Mouse (Mus musculus): ENCODE data around the gene Sema3c.

The Sema3c gene

DNA sequence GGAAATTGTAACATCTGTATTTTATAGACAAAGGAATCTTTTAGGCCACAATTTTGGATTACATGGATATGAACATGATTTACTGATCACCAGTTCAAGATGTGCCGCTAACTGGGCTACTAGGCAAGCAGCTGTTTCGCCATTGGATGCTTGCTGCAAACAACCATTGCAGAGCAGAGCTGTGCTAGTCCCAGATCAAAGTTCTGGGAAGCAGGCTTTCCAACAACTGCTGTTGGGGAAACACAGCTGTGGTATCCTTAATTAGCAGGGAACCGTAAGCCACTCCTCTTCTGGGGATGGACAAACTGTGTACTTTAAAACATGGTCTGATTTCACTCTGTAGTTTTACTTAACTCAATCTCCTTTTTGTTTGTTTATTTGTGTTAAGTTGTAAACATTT is 130.1 kb downstream of the Sema3c start:
- no peak for DNase-seq (ENCODE audit: low read depth, low spot score)
- H3K36me3 ChIP-seq (ENCODE audit: control insufficient read depth, insufficient read depth, low read length, poor library complexity, severe bottlenecking) = no peaks in the 10 kb centered on the region
- no peaks in the 10 kb centered on the region for H3K27me3 ChIP-seq (ENCODE audit: control insufficient read depth, insufficient read depth, low read length, poor library complexity, severe bottlenecking)

DNA sequence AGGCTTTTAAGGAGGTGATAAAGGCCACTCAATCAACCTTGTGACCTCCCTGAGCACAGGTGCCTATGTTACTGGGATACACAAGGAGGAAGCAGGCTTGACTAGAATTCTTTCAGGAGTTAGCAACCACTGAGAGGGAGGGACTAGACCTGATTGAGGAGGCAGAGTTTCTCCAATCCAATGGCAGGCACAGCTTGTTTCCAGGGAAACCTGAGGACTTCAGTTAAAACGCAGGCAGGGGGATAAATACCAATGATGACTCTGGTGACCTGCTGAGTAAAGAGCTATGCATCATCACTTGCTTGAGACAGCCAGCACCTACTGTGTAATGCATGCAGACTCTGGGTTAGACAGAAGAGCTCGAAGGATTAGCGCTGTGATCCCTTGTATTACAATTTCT is 133.0 kb downstream of the Sema3c start:
- no peak for DNase-seq (ENCODE audit: low read depth, low spot score)

DNA sequence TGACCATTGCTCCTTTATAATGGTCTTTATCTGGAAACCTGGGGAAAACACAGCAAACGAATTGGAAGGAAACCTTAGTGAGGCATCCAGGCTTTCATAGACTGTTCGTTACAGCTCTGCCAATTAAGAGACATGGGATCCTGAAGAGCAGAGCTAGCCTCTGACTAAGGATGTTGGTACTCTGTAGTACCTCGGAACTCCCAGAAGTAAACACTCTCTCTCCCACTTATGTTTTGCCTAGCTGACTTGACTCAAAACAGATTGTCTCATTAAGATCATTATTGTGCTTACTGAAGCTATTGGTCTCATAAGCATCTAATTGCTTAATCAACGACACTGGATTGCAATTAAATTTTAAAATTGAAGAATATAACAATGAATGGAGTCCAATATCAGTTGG is 138.3 kb downstream of the Sema3c start:
- DNase-seq (ENCODE audit: low read depth, low spot score) = no peak
- Histone ChIP-seq H3K27me3 (ENCODE audit: control insufficient read depth, insufficient read depth, low read length, poor library complexity, severe bottlenecking) (no peaks in the 10 kb centered on the region), H3K36me3 (ENCODE audit: control insufficient read depth, insufficient read depth, low read length, poor library complexity, severe bottlenecking) (no peaks in the 10 kb centered on the region)

More for the DNA sequence above, 133.0 kb downstream of the Sema3c start:
- H3K27me3 ChIP-seq (ENCODE audit: control insufficient read depth, insufficient read depth, low read length, poor library complexity, severe bottlenecking) = no peaks in the 10 kb centered on the region
- H3K36me3 ChIP-seq (ENCODE audit: control insufficient read depth, insufficient read depth, low read length, poor library complexity, severe bottlenecking) = no peaks in the 10 kb centered on the region

- H3K36me3 ChIP-seq (ENCODE audit: control insufficient read depth, insufficient read depth, low read length, poor library complexity, severe bottlenecking) = no peaks in the 10 kb centered on the region
- no peaks in the 10 kb centered on the region for H3K27me3 ChIP-seq (ENCODE audit: control insufficient read depth, insufficient read depth, low read length, poor library complexity, severe bottlenecking)
- DNase-seq (ENCODE audit: low read depth, low spot score) = no peak
Observed at GRCm38 (mm10) chr5:17715206-17715605, 141.1 kb downstream of the Sema3c start.

DNA sequence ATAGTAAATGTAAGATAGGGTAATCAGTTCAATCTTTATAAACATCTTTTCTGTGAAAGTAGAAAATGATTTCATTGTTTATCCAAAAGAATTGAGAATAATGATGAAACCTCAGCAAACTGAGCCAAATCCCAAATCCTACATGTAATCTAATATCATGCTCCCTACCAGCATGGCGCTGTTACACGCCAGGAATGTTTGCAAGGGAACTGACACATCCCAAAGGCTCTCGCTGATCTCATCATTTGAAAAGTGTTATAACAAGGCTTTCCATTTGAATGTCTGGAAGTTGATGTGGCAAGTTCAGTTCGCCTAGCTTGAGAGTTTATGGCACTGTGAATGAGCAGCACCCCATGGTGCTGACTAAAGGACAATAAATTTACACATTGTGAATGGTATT is 145.9 kb downstream of the Sema3c start:
- Histone ChIP-seq H3K36me3 (ENCODE audit: control insufficient read depth, insufficient read depth, low read length, poor library complexity, severe bottlenecking) (no peaks in the 10 kb centered on the region), H3K27me3 (ENCODE audit: control insufficient read depth, insufficient read depth, low read length, poor library complexity, severe bottlenecking) (no peaks in the 10 kb centered on the region)
- no peak for DNase-seq (ENCODE audit: low read depth, low spot score)

GRCm38 (mm10) chr5:17724031-17724430 is 149.9 kb downstream of the Sema3c start:
- Histone ChIP-seq H3K36me3 (ENCODE audit: control insufficient read depth, insufficient read depth, low read length, poor library complexity, severe bottlenecking) (no peaks in the 10 kb centered on the region), H3K27me3 (ENCODE audit: control insufficient read depth, insufficient read depth, low read length, poor library complexity, severe bottlenecking) (no peaks in the 10 kb centered on the region)
- no peak for DNase-seq (ENCODE audit: low read depth, low spot score)

DNA sequence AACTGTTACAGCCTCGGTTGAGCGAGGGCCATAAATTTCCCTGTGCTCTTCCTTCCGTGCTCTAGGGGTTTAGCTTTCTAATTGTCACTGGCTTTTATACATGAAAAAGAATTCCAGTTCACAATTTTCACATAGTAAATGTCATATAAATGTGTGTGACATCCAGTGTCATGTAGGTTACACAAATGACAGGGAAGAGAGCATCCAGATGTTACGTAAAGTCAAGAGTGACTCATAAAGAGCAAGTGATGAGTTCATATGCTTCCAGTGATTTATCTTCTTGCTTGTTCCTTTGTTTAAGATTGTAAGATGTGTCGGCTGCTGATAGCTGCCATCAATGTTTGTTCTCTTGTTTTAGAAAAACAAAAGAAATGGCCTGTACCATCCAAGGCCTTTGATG is 154.0 kb downstream of the Sema3c start:
- DNase-seq (ENCODE audit: low read depth, low spot score) = no peak
- H3K36me3 ChIP-seq (ENCODE audit: control insufficient read depth, insufficient read depth, low read length, poor library complexity, severe bottlenecking) = no peaks in the 10 kb centered on the region
- no peaks in the 10 kb centered on the region for H3K27me3 ChIP-seq (ENCODE audit: control insufficient read depth, insufficient read depth, low read length, poor library complexity, severe bottlenecking)

- Histone ChIP-seq H3K27me3 (ENCODE audit: control insufficient read depth, insufficient read depth, low read length, poor library complexity, severe bottlenecking) (no peaks in the 10 kb centered on the region), H3K36me3 (ENCODE audit: control insufficient read depth, insufficient read depth, low read length, poor library complexity, severe bottlenecking) (no peaks in the 10 kb centered on the region)
- no peak for DNase-seq (ENCODE audit: low read depth, low spot score)
Observed at GRCm38 (mm10) chr5:17739805-17740204, 165.7 kb downstream of the Sema3c start.

DNA sequence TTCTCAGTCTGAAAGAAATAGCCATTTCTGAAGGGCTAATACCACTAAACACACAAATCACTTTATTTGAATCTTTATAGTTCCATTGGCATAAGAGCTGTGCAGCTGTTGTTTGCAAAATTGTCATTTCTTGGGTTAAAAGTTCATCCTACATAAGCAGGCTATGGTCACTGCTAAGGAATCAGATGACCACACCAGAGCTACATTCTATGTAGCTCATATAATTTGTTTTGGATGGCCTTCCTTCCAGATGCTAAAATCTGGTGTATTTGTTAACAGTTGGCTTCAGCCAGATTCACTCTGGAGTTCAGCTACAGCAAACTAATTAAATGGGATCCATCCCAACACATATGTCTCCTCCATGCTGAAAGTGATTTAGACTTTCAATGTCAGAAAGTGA is 172.4 kb downstream of the Sema3c start:
- DNase-seq (ENCODE audit: low read depth, low spot score) = no peak

GRCm38 (mm10) chr5:17747143-17747542 is 173.1 kb downstream of the Sema3c start:
- H3K36me3 ChIP-seq (ENCODE audit: control insufficient read depth, insufficient read depth, low read length, poor library complexity, severe bottlenecking) = no peaks in the 10 kb centered on the region
- no peaks in the 10 kb centered on the region for H3K27me3 ChIP-seq (ENCODE audit: control insufficient read depth, insufficient read depth, low read length, poor library complexity, severe bottlenecking)
- no peak for DNase-seq (ENCODE audit: low read depth, low spot score)

More for the DNA sequence above, 172.4 kb downstream of the Sema3c start:
- Histone ChIP-seq H3K36me3 (ENCODE audit: control insufficient read depth, insufficient read depth, low read length, poor library complexity, severe bottlenecking) (no peaks in the 10 kb centered on the region), H3K27me3 (ENCODE audit: control insufficient read depth, insufficient read depth, low read length, poor library complexity, severe bottlenecking) (no peaks in the 10 kb centered on the region)

DNA sequence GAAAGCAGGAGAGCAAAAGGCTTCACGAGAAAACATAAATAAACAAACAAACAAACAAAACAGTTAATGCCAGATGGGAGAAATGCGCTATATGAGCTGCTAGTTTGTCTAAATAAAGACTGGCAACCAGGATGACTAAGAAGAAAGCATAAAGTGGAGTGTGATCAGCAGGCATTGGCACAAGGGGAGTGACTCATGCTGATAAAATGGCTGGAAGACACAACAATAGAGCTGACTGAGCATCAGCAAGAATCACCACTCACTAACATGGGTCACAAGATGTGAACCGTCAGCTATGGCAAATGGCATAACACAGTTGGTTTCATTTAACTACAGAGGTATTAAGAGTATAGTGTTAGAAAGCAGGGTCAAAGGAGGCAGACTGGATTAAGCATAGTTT is 174.2 kb downstream of the Sema3c start:
- no peak for DNase-seq (ENCODE audit: low read depth, low spot score)
- Histone ChIP-seq H3K36me3 (ENCODE audit: control insufficient read depth, insufficient read depth, low read length, poor library complexity, severe bottlenecking) (no peaks in the 10 kb centered on the region), H3K27me3 (ENCODE audit: control insufficient read depth, insufficient read depth, low read length, poor library complexity, severe bottlenecking) (no peaks in the 10 kb centered on the region)

GRCm38 (mm10) chr5:17753471-17754005 is 179.5 kb downstream of the Sema3c start:
- no peaks in the 10 kb centered on the region for H3K27me3 ChIP-seq (ENCODE audit: control insufficient read depth, insufficient read depth, low read length, poor library complexity, severe bottlenecking)
- no peak for DNase-seq (ENCODE audit: low read depth, low spot score)
- H3K36me3 ChIP-seq (ENCODE audit: control insufficient read depth, insufficient read depth, low read length, poor library complexity, severe bottlenecking) = no peaks in the 10 kb centered on the region

- Histone ChIP-seq H3K36me3 (ENCODE audit: control insufficient read depth, insufficient read depth, low read length, poor library complexity, severe bottlenecking) (no peaks in the 10 kb centered on the region), H3K27me3 (ENCODE audit: control insufficient read depth, insufficient read depth, low read length, poor library complexity, severe bottlenecking) (no peaks in the 10 kb centered on the region)
- DNase-seq (ENCODE audit: low read depth, low spot score) = peak; percentile 23
Observed at GRCm38 (mm10) chr5:17766006-17766677, 192.1 kb downstream of the Sema3c start.

GRCm38 (mm10) chr5:17770328-17770727 is 196.2 kb downstream of the Sema3c start:
- no peaks in the 10 kb centered on the region for H3K27me3 ChIP-seq (ENCODE audit: control insufficient read depth, insufficient read depth, low read length, poor library complexity, severe bottlenecking)
- DNase-seq (ENCODE audit: low read depth, low spot score) = no peak
- H3K36me3 ChIP-seq (ENCODE audit: control insufficient read depth, insufficient read depth, low read length, poor library complexity, severe bottlenecking) = no peaks in the 10 kb centered on the region

DNA sequence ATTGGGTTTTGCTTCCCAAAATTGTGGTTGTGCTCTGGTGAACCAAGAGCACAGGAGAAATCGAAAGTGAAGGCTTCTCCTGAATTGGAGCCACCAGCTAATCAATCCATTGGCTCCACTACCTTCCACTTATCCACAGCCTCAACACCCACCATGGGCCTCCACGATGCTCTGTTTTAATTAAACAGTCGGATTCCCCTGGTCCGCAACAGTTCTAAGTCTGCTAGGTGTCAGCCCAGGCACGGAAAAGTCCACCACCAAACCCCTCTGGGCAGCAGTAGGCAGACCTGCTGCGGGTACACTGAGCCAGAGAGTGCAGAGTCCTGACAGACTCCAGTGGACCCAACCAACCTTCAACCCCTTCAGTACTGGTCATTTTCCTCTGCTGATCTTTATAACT is 202.5 kb downstream of the Sema3c start:
- Histone ChIP-seq H3K27me3 (ENCODE audit: control insufficient read depth, insufficient read depth, low read length, poor library complexity, severe bottlenecking) (no peaks in the 10 kb centered on the region), H3K36me3 (ENCODE audit: control insufficient read depth, insufficient read depth, low read length, poor library complexity, severe bottlenecking) (no peaks in the 10 kb centered on the region)
- DNase-seq (ENCODE audit: low read depth, low spot score) = peak; percentile 89

All from splenic B cell, adult 2 months (primary cell).